Mouse (Mus musculus) neural tube, postnatal 0 days (tissue): ENCODE results near the gene Pcsk4. TPM values are rescaled to one million over a fixed set of nuclear protein-coding genes. Genes with fewer than 3 reads are reported as not detected.

Experiments used
- microRNA-seq: library from miRNA; unstranded; fragments of <30 nt; microRNA quantifications from one replicate; pipeline ENCODE4, GENCODE M21; 2016
- polyA plus RNA-seq: library from polyadenylated mRNA; unstranded; fragments of >200 nt; fragmentation: Nextera tagmentation; extraction: Ambion mirVana; gene quantifications from 2 replicates; pipeline ENCODE4 v1.2.1, GENCODE M21; 2015

Pcsk4 gene
- polyA plus RNA-seq = 11.0 and 13.5 TPM in 2 replicates

GRCm38 (mm10) chr10:80329273-80330081 lies at the start of gene Pcsk4, which contains the start of gene Reep6:
Gene Pcsk4 (minus strand): TSS chr10:80329498.
Gene Reep6 (plus strand): TSS chr10:80329953.

GRCm38 (mm10) chr10:80356001-80356682 lies 26.8 kb upstream of the Pcsk4 start, which contains the start of gene Plk5:
Gene Plk5 (plus strand): TSS chr10:80356459.

GRCm38 (mm10) chr10:80348244-80348781 lies 19.0 kb upstream of the Pcsk4 start, which contains the start of gene Adamtsl5:
Gene Adamtsl5 (minus strand): TSS chr10:80348412.

DNA sequence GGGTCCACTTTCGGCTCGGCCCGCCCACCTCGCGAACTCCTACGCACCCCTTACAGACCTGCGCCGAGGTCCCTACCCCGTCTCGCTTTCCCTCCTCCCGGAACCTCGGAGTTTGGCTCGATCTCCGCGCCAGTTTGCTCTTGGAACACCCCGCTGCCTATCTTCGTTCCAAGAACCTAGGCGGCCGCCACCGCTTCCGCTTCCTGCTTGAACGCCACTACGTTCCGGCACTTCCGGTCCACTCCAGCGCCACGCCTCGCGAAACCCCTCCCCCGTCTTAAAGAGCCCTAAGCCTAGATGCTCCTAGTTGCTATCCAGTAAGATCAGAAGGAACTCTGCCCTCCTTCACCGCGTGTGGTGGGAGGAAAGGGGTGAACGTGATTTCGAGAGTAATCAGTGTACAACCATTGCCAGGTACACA lies 8.9 kb downstream of the Pcsk4 start, which contains the start of gene 2310011J03Rik:
2310011J03Rik (minus strand) TSS at position 198 of the 421 bp plus-strand sequence.

DNA sequence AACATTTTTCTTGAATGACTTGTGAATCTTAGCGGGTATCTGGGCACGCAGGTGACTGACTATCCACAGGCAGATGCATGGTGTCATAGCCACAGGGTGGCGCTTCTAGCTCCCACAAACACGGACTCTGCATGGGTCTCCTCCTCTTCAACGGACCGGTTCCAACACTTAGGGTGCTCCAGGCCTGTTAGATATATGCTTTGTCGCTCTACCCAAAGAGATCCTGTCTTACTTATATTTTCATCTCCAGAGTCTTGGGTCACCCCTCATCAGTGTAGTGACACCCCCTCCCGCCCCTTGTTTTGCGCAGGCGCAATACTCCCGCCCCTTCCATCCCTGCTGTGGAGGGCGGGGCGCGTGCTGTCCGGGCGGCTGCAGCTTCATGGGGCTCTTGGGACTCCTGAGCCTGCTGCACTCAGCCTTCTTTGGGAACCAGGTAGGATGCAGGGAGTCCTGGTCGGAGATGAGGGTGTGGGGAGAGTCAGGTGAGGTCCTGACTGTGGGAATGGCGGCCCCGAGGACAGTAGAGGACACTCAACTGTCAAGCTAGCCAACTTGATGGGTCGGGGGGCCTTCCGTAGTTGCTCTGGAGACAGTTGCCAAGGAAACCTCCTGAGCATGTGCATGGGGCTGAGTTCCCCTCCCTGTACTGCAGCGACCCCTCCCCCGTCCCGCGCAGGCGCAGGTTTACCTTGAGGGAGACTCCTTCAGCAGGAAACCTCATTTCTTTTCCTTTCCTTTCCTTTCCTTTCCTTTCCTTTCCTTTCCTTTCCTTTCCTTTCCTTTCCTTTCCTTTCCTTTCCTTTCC lies 33.5 kb downstream of the Pcsk4 start, which contains the start of gene Apc2:
Apc2 (plus strand) TSS at position 360 of the 808 bp plus-strand sequence.

DNA sequence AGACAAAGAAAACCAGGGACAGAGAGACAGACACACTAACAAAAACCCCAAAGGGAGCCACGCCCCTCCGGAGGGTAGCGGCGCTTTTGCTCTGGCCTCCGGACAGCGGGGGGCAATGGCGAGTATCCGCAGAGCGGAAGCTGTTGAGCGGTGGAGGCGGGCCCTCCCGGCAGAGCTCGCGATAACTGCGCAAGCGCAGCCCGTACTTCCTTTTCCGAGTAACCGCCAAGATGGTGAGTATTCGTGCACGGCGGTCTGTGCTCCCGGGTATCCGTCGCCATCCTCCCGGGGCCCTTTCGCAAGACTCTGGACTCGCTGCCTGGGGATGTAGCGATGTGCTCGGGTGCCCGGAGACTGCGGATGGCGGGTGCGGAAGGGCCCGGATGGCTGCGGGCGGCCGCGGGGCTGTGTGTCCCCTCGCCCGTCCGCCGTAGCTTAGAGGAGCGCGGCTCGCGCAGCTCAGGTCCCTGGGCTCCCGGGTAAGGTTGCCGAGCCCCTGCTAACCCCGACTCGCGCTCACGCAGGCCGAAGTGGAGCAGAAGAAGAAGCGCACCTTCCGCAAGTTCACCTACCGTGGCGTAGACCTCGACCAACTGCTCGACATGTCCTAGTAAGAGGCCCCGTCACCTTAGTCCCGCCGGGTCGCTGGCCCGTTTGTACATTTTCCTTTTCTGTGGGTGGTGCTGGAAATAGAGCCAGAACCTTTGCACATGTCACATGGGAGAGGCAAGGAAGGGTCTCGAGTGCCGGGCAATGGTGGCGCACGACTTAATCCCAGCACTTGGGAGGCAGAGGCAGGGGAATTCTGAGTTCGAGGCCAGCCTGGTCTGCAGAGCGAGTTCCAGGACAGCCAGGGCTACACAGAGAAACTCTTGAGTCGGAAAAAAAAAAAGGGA lies 36.8 kb downstream of the Pcsk4 start, which contains the start of gene Rps15:
Rps15 (plus strand) TSS at position 203 of the 896 bp plus-strand sequence.

Small RNA genes lying within 50 kb of the gene (microRNA-seq; reads per million reads assigned to microRNA genes)
- gene Mir6911 = 0.87 reads per million

Other genes starting within 250 kb of the Pcsk4 start
- gene Sbno2, start 223.9 kb downstream of the Pcsk4 start, polyA plus RNA-seq = 8.5 and 9.0 TPM in 2 replicates
- gene Stk11, start 213.7 kb downstream of the Pcsk4 start, polyA plus RNA-seq = 14.6 and 18.3 TPM in 2 replicates
- gene Atp5d, start 190.9 kb downstream of the Pcsk4 start, polyA plus RNA-seq = 803 and 819 TPM in 2 replicates
- gene Cbarp, start 188.7 kb downstream of the Pcsk4 start, polyA plus RNA-seq = 110 and 138 TPM in 2 replicates
- 16.4 and 21.8 TPM in 2 replicates for gene Midn, start 181.2 kb downstream of the Pcsk4 start, polyA plus RNA-seq
- gene Cirbp, start 163.5 kb downstream of the Pcsk4 start, polyA plus RNA-seq = 566 and 579 TPM in 2 replicates
- gene 1600002K03Rik, start 156.6 kb downstream of the Pcsk4 start, polyA plus RNA-seq = 6.4 and 8.1 TPM in 2 replicates
- 28.7 and 30.4 TPM in 2 replicates for gene Efna2, start 150.0 kb downstream of the Pcsk4 start, polyA plus RNA-seq
- 37.7 and 42.6 TPM in 2 replicates for gene Mum1, start 103.1 kb downstream of the Pcsk4 start, polyA plus RNA-seq
- gene Ndufs7, start 80.4 kb downstream of the Pcsk4 start, polyA plus RNA-seq = 488 and 508 TPM in 2 replicates
- 28.8 and 33.0 TPM in 2 replicates for gene Gamt, start 68.5 kb downstream of the Pcsk4 start, polyA plus RNA-seq
- 32.5 and 35.2 TPM in 2 replicates for gene Dazap1, start 68.0 kb downstream of the Pcsk4 start, polyA plus RNA-seq
- 656 and 679 TPM in 2 replicates for gene Rps15, start 37.0 kb downstream of the Pcsk4 start, polyA plus RNA-seq
- gene Apc2, start 33.5 kb downstream of the Pcsk4 start, polyA plus RNA-seq = 70.9 and 88.2 TPM in 2 replicates
- gene 2310011J03Rik, start 9.0 kb downstream of the Pcsk4 start, polyA plus RNA-seq = 37.1 and 37.5 TPM in 2 replicates
- gene Reep6, start 455 bp upstream of the Pcsk4 start, polyA plus RNA-seq = 5.6 and 5.7 TPM in 2 replicates
- 3.5 and 4.6 TPM in 2 replicates for gene Adamtsl5, start 18.9 kb upstream of the Pcsk4 start, polyA plus RNA-seq
- 8.5 and 8.6 TPM in 2 replicates for gene Plk5, start 27.0 kb upstream of the Pcsk4 start, polyA plus RNA-seq
- 13.1 and 15.0 TPM in 2 replicates for gene Mex3d, start 58.2 kb upstream of the Pcsk4 start, polyA plus RNA-seq
- 161 and 183 TPM in 2 replicates for gene Mbd3, start 70.1 kb upstream of the Pcsk4 start, polyA plus RNA-seq
- 1,108 and 1,127 TPM in 2 replicates for gene Uqcr11, start 77.3 kb upstream of the Pcsk4 start, polyA plus RNA-seq
- gene Tcf3, start 104.1 kb upstream of the Pcsk4 start, polyA plus RNA-seq = 28.8 and 32.2 TPM in 2 replicates
- 0.34 and 0.56 TPM in 2 replicates for gene Onecut3, start 165.3 kb upstream of the Pcsk4 start, polyA plus RNA-seq
- gene Atp8b3, start 209.6 kb upstream of the Pcsk4 start, polyA plus RNA-seq = 0.65 and 1.3 TPM in 2 replicates
- 23.8 and 28.1 TPM in 2 replicates for gene Rexo1, start 232.1 kb upstream of the Pcsk4 start, polyA plus RNA-seq
- gene Klf16, start 247.8 kb upstream of the Pcsk4 start, polyA plus RNA-seq = 6.8 and 7.9 TPM in 2 replicates